Mouse (Mus musculus): ENCODE data around the gene Ampd3. TPM values are rescaled to one million over a fixed set of nuclear protein-coding genes. Genes with fewer than 3 reads are reported as not detected.

Ampd3 gene
- total RNA-seq, 2 experiments from 2014 or later = 23.4 to 28.3 TPM

DNA sequence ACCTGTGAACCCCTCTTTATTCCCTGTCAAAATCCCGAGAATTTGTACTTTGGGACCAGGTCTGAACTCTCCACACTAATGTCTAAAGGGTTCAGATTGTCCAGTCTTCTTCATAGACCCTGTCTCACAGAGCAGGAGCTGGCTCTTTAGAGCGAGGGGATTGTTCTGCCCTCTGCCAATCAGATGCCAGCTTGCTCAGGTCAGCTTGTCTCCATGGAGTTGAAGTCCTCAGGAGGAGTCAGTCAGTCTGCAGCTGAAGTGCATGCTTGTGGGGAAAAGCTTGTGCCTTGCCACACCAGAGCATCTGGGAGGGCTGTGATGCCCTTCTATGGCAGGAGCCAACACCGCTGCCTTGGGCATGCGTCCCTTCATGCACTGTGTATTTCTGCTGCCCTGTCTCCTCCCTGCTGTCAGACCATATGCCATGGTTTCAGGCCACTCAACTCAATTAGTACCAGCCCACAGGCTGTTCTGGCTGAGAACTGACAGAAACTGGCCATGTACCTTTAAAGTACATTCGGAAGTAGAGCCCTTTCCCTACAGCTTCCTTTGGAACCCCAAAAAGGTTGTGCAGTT, 5.3 kb upstream of the Ampd3 start:
- intact Hi-C loops (cut with DNase I) = no loop called here
- DNase-seq (ENCODE audit: extremely low spot score in 1 of 2, low spot score in 2 of 2) = no peak

DNA sequence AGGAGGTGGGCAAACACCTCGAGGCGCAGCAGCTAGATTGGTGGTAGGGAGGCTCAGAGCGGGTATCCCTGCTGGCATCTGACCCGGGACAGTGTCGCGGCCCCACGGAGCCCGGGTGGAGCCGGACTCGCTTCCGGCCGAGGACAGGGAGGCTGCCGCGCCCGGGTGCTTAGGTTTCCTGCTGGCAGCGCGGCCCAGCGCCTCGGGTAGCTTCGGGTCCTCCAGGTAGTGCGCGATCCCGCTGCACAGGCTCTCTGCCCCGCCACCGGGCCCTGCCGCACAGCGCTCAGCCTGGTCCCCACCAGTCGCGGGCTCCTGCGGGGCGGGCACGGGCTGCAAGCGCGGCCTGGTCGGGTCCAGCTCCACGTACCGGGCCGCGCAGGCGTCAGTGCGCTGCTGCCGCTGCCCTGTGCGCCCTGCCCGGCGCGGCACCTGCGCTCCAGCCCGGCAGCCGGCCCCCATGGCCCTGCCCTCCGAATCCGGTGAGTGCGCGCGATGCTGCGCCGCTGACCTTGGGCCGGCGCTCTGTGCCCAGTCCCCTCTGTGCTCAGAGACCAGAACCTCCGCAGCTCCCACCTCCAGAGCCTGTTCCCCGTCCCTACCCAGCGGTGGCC, 552 bp downstream of the Ampd3 start:
- intact Hi-C loops (cut with DNase I) = loop anchor here (5.0 kb wide), 1 partner anchor 41 kb away; no protein-coding TSS in a partner anchor
- peak in 1 of 2 experiments; percentile 68 for DNase-seq (ENCODE audit: extremely low spot score in 1 of 2, low spot score in 2 of 2)

DNA sequence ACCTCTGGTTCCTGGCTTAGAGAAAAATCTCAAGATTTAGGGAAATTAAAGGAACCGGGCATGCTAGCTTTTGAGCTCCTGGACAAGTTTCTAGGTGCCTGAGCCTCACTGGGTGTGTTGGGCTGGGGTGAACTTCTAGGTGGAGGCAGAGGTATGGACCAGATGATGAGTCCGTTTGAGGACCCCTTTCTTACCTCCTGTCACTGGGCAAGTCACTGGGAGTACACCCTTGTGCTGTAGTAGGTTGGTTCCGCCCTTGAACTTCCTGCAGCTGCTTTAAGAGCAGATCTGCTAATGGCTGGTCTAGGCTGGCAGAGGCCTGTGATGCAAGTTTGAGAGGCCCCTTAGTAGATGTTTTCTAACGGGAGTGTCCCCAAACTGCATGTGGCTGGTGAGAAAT, 1.1 kb downstream of the Ampd3 start:
- no peak for DNase-seq (ENCODE audit: extremely low spot score in 1 of 2, low spot score in 2 of 2)

DNA sequence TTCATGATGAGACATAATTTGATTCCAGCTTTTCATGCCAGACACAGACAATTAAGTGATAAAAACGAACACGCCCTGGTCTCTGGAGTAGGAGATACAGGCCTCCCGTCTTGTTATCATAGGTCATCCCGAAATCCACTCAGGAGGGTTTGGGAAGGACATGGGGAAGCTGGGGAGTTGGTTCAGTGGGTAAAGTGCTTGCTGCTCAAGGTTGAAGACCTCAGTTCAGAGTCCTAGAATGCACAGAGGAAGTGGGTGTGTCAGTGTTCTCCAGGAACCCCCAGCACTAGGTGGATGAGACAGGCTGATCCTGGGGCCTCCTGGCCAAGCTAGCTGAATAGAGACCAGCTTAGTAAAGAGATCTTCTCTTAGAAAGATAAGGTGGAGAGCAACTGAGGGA, 2.9 kb downstream of the Ampd3 start:
- intact Hi-C loops (cut with DNase I) = no loop called here
- no peak for DNase-seq (ENCODE audit: extremely low spot score in 1 of 2, low spot score in 2 of 2)

More for the DNA sequence above, 1.1 kb downstream of the Ampd3 start:
- intact Hi-C loops (cut with DNase I) = loop anchor here (5.0 kb wide), 1 partner anchor 42 kb away; no protein-coding TSS in a partner anchor

DNA sequence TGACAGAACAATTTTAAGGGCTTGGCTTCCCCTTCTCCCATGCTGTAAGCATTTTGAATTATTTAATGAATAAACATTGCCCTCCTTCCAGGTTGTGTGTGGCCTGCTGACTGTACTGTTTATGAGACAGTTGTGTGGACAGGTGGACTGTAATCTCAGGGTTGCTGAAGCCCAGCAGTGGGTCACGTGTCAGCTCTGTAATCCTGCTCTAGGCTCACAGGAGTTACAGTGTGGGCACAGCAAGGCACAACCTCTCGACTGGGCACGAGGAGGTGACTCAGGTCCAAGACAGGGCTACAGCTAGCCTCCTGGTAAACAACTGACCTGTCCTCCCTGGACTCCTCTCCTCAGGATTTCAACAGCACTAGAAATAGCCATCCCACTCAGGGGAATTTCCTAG, 4.3 kb downstream of the Ampd3 start:
- intact Hi-C loops (cut with DNase I) = no loop called here

DNA sequence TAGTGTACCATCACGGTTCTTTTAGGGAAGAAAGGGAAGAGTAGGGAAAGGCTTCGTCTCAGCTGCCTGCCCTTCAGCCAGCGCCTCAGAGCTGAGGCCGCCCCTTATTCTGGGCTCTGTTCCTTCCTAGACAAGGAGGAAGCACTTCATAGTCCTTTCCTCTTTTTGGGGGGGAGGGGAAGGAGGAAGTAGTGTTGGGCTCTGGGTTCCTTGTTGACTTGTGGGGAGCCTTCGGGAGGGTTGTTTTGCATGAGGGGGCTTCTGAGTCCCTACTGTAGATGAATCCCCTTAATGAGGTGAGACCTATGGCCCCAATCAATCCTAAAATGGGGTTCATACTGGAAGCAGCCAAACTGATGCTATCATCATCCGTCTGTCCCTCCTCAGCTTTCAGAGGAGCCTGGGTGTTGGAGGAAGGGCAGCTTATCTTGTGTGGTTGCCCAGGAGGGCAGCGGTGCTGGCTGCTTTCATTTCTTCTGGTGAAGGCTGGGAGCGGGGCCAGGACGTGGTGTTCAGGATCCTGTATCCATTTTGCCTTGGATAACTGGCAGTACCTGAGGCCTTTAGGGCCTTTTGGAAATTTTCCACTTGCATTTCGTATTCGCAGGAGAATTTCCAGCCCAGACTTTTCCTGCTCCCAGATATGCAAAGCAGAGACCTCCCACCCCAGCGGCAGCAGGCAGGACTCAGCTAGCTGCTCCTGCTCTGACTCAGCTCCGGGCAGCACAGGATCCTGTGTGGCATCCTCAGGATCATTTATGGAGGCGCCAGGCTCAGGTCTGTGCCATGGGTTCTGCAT, 5.4 kb downstream of the Ampd3 start:
- intact Hi-C loops (cut with DNase I) = no loop called here

More for the DNA sequence above, 4.3 kb downstream of the Ampd3 start:
- no peak for DNase-seq (ENCODE audit: extremely low spot score in 1 of 2, low spot score in 2 of 2)

DNA sequence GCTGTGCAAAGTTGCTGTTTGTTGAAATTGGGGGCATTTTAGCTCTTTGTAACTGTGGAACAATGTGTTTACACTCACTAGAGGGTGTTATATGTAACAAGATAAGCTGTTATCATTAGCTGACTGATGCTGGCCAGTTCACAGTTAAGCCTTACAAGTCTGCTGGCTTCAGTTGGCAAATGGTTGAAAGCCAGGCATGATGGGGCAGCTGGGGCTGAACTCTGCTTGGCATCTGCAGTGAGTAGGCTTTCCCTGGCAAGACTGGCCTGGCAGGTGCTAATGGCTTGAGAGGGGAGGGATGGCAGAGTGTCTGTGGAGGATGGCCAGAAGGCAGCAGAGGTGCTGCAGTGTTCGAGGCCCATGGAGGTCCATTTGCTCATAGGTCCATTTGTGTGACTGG, 6.1 kb downstream of the Ampd3 start:
- intact Hi-C loops (cut with DNase I) = no loop called here
- peak; percentile 48 to 50 for DNase-seq (ENCODE audit: extremely low spot score in 1 of 2, low spot score in 2 of 2)

More for the DNA sequence above, 5.4 kb downstream of the Ampd3 start:
- peak; percentile 59 to 60 for DNase-seq (ENCODE audit: extremely low spot score in 1 of 2, low spot score in 2 of 2)

DNA sequence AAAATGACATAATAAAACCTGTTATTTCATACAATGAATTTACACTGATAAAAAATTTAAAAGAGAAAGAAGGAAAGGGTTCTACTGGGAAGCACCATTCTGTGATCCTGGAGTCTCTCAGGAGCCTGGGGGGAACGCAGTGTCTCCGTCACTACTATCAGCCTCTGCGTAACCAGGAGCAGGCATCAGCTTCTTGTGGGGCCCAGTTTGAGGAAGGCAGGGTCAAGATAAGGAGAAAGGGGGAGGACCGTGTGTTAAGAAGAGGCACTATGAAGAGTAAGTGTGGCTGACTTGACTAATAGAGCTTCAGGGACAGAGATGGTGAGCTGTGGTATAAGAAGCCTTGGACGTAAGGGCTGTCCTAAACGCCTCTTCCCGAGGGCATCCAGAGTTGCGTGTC, 6.7 kb downstream of the Ampd3 start:
- no peak for DNase-seq (ENCODE audit: extremely low spot score in 1 of 2, low spot score in 2 of 2)
- intact Hi-C loops (cut with DNase I) = no loop called here

DNA sequence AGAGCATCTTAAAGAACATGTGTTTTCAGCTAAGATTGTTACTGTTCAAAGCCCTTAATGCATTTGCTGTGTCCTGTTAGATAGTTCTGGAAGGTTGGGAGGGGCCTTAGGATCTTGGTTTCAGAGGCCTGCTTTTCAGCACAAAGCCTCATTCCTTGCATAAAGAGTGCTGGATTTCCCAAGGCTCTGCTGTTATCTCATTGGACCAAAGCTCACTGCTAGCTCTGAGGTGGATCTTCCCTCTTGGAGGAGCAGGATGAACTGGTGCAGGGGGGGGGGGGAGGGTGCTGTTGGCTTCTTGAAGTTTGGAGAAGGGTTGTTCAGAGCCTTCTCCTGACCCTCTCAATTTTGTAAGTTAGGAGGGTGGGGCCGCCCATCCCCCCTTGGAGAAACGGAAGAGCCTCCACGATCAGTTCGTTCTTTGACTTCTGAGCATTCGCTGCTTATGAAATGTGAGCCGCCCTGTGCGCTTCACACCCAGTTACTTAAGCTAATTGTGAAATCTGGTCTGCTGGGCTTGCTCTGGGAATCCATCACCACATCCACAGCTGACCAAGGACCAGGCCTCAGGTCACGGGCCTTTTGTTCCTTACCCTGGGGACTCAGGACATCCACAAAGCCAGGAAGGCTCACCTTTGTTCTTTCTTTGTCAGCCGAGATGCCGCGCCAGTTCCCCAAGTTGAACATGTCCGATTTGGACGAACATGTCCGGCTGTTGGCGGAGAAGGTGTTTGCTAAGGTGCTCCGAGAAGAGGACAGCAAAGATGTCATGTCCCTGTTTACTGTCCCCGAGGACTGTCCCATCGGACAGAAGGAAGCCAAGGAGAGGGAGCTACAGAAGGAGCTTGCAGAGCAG, 9.4 kb downstream of the Ampd3 start:
- intact Hi-C loops (cut with DNase I) = no loop called here
- DNase-seq (ENCODE audit: extremely low spot score in 1 of 2, low spot score in 2 of 2) = no peak

DNA sequence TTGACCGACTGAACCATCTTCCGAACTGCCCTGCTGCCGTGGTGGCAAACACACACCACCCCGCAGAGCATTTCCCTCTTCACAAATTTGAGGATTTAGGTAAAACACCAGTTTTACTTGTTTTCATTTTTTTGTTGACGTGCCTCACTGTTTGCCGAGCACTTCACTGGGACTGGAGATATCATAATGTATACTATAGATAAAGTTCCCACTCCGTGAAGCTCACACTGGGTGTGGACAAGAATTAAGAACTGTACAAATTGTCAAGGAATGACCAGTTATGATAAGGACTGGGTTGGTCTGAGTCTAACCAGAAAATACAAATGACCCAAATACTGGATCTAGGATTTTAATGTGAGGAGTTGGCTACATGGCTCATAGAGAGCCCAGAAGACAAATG, 10.9 kb downstream of the Ampd3 start:
- no peak for DNase-seq (ENCODE audit: extremely low spot score in 1 of 2, low spot score in 2 of 2)
- intact Hi-C loops (cut with DNase I) = no loop called here

DNA sequence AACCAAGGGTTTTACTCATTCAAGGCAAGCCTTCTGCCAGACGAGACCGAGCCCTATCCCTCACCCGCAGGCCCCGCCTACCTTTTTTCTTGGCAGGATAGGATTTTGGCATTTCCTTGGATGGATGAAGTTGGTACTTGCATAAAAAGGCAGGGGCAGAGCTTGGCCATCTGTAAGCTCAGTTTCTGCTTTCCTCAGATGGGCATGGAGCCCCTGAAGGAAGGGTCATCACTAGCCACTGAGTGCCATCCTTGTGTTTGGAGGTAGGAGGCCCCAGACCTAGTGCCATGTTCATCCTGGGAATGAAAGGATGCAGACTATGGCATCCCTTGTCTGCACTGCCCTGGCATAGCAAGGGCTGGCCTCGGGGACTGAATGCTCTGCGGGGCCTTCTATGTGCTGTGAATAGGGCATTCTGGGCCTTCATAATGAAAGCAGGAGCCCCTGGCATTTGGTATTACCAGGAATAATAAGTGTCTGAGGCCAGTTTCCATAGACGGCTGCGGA, 11.7 kb downstream of the Ampd3 start:
- intact Hi-C loops (cut with DNase I) = no loop called here
- peak; percentile 52 to 63 for DNase-seq (ENCODE audit: extremely low spot score in 1 of 2, low spot score in 2 of 2)

DNA sequence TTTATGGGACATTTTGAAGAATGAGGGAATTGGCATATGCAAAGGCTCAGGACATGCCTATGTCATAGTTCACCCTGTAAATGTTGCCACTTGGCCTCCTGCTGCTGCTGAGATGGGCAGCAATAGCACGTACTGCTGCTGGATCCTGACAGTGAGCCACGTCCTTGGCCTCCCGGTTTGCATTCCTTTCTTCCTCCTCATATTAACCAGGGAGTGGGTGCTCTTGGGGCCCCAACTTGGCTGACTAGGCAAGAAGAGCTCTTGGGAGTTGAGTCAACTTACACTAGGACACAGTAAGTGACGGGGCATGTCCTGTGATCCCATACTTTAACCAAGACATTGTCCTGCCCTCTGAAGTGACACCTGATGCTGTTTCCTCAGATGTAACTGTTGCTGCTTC, 12.5 kb downstream of the Ampd3 start:
- DNase-seq (ENCODE audit: extremely low spot score in 1 of 2, low spot score in 2 of 2) = no peak
- intact Hi-C loops (cut with DNase I) = no loop called here

DNA sequence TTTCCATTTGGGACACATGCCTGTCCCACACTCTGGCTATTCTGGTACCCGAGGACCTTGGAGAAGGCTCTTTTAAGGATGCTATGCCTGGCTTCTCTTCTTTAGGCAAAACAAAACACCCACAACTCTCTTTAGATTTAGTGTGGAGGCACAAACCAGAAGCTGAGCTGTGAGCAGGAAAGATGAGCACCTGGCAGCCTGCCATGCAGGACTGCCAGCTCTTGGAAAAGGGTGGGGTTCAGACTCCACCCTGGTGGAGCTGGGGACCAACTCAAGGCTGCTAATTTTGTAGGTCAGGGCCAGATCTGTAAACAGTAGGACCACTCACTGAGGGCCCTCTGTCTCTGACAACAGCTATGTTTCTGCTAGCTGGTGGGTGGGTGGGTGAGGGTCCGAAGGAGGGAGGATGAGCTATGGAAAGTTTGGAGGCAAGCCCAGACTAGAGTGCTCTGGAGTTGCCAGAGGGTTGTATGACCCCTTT, 13.3 kb downstream of the Ampd3 start:
- DNase-seq (ENCODE audit: extremely low spot score in 1 of 2, low spot score in 2 of 2) = peak; percentile 55 to 65
- intact Hi-C loops (cut with DNase I) = no loop called here

DNA sequence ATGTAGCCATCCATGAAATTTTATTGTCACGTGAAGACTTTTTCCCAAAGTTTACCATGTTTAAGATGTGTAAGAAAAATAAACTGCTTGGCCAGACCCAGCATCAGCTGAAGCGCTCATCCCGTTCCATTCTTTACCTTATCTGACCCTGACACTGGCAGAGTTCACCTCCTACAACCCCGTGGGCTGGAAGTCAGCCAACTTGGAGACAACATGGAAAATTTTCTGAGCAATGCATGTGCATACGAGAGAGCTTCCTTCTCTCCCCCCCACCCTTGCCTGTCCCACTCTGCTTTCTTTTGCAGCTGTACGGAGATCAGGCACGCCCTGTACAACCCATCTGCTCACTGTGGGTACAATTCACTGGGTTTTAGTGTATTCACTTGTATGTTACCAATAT, 14.1 kb downstream of the Ampd3 start:
- intact Hi-C loops (cut with DNase I) = no loop called here
- DNase-seq (ENCODE audit: extremely low spot score in 1 of 2, low spot score in 2 of 2) = no peak

DNA sequence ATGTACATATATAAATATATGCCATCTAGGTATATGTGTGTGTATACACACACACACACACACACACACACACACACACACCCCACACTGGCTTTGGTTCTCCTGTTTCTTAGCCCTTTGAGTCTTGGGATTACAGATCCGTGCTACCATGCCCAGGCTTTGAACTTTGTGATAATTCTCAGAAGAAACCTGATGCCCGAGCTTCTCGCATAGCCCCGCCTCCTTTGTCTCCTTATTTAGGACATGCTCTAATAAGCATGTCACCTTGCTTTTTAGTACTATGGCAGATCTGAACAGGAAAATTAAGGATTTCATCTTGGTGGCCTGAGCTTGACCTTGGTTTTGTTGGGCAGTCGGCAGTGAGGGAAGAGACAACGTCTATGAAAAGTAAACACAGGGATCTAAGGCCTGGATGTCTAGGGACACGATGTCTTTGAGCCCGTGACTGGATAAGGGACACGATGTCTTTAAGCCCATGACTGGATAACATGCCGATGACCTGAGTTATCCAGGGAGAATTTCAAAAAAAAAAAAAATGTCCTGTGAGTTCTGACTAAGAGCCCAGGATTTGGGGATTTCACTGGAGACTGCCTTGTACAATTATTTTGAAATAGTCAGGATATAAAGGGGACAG, 15.0 kb downstream of the Ampd3 start:
- no peak for DNase-seq (ENCODE audit: extremely low spot score in 1 of 2, low spot score in 2 of 2)
- intact Hi-C loops (cut with DNase I) = no loop called here

DNA sequence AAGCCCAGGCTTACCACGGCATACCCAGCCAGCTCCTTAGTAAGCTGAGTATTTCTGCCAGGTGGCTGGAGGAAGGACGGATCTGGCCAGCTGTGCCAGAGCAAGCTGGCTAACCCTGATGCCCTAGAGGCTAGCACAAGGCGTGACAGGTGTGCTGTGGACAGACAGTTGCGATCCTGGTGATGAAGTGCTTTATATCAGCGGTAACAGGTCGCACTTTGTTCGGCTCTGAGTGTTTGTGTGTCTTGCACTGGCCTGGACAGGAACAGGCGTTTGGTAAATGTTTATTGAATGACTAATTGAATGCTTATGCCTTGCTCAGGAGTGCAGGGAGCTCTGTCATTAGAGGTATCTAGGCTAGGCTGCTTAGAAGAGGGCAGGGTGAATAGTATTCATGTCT, 17.0 kb downstream of the Ampd3 start:
- no peak for DNase-seq (ENCODE audit: extremely low spot score in 1 of 2, low spot score in 2 of 2)
- intact Hi-C loops (cut with DNase I) = no loop called here

DNA sequence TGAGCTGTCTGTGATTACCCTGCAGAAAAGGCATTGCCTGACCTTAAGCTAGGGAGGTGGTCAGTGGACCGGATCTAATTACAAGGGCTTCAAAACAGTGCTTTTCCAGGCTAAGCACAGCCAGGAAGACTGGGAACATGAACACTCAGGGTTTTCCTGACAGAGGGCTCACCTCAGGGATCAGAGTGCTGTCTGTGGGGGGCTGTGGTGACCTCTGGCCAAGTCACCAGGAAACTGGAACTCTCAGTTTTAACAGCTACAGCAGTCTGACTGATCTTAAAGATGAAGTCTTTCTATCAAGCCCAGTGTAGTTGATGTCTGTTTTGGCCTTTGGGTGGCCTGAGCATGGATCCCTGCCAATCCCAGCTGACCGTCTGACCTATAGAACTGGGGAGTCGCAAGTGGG, 17.7 kb downstream of the Ampd3 start:
- intact Hi-C loops (cut with DNase I) = no loop called here
- no peak for DNase-seq (ENCODE audit: extremely low spot score in 1 of 2, low spot score in 2 of 2)

DNA sequence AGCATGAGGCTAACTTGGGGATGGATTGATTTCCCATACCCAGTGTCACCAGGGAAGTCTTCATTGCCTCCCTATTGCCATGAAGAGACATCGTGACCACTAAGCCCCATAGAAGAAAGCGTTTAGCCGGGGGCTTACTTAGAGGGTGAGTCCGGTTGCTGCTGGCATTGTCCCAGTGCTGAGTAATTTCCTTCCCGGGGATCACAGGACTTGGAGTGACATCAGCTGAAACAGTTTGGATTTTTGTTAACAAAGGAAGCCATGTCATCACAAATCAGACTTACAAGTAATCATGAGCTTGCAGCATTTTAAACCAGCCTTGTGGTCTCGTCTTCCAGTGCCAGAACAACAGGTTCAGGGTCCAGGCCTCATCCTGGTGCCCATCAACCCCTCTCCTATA, 19.3 kb downstream of the Ampd3 start:
- intact Hi-C loops (cut with DNase I) = no loop called here
- DNase-seq (ENCODE audit: extremely low spot score in 1 of 2, low spot score in 2 of 2) = peak in 1 of 2 experiments; percentile 67
